Mouse (Mus musculus) lung, adult 2 months (tissue): ENCODE measurements around the gene Dazl.
A peak's percentile ranks its signal among the peaks of the same experiment; 100 is the strongest.

Source experiments
- CTCF ChIP-seq: fragments of 200-500 bp; IDR thresholded peaks from 2 replicates; pipeline ENCODE4 v1.5.1; 2011; ENCODE audit warnings: mild to moderate bottlenecking, low read length, control low read depth; ENCODE audit not compliant: insufficient read depth
- POLR2A ChIP-seq: fragments of 200-500 bp; IDR thresholded peaks from 2 replicates; pipeline ENCODE4 v1.6.1; 2011; ENCODE audit warnings: low read depth, mild to moderate bottlenecking, control low read depth, low read length, borderline replicate concordance; ENCODE audit errors: extremely low read depth

- TF ChIP-seq CTCF = peak; percentile 99
- no peak for TF ChIP-seq POLR2A
Measured at GRCm38 (mm10) chr17:50237436-50237709, 56.1 kb downstream of the Dazl start.
